Mouse (Mus musculus) heart, embryonic 14.5 days (tissue): ENCODE results near the gene Padi6. TPM values are rescaled to one million over a fixed set of nuclear protein-coding genes. Genes with fewer than 3 reads are reported as not detected.

Source experiments
- ATAC-seq: fragments of 200-750 bp; cut with Nextera tagmentation; 2 replicates; pipeline ENCODE4 v1.8.0; 2017; ENCODE audit warnings: low read depth, moderate TSS enrichment; ENCODE audit not compliant: insufficient number of reproducible peaks, insufficient read depth, low FRiP score
- H3K27ac ChIP-seq, 2 experiments: fragments of 200-500 bp in 1 of 2; fragments of 300-500 bp in 1 of 2; sonication (generic) in 1 of 2; replicated peaks in 1 of 2; 2 replicates each; pipeline ENCODE4 v1.5.1; 2012 to 2014; ENCODE audit warnings: low read depth in 2 of 2, low read length in 2 of 2, control low read depth in 1 of 2, mild to moderate bottlenecking in 1 of 2, mixed read lengths in 1 of 2; ENCODE audit not compliant: control insufficient read depth in 1 of 2, insufficient read depth in 1 of 2
- H3K27me3 ChIP-seq: fragments of 300-500 bp; sonication (generic); 2 replicates; pipeline ENCODE4 v1.6.1; 2014; ENCODE audit warnings: mild to moderate bottlenecking, low read length, control low read depth; ENCODE audit not compliant: control insufficient read depth, insufficient read depth
- H3K36me3 ChIP-seq: fragments of 300-500 bp; sonication (generic); 2 replicates; pipeline ENCODE4 v1.6.1; 2014; ENCODE audit warnings: mild to moderate bottlenecking, control low read depth, low read length, mixed read lengths; ENCODE audit not compliant: control insufficient read depth, insufficient read depth
- H3K4me1 ChIP-seq, 2 experiments: fragments of 200-500 bp in 1 of 2; fragments of 300-500 bp in 1 of 2; sonication (generic) in 1 of 2; 2 replicates each; pipeline ENCODE4 v1.6.1; 2012 to 2014; ENCODE audit warnings: low read length in 2 of 2, control low read depth in 1 of 2, mixed read lengths in 1 of 2; ENCODE audit not compliant: control insufficient read depth in 2 of 2, insufficient read depth in 2 of 2
- H3K4me2 ChIP-seq: fragments of 300-500 bp; sonication (generic); 2 replicates; pipeline ENCODE4 v1.6.1; 2014; ENCODE audit warnings: mild to moderate bottlenecking, low read length
- H3K4me3 ChIP-seq, 2 experiments: fragments of 200-500 bp in 1 of 2; fragments of 300-500 bp in 1 of 2; sonication (generic) in 1 of 2; 2 replicates each; pipeline ENCODE4 v1.5.1; 2012 to 2014; ENCODE audit warnings: low read length in 2 of 2, mild to moderate bottlenecking in 2 of 2, control low read depth in 1 of 2, low read depth in 1 of 2, moderate library complexity in 1 of 2; ENCODE audit not compliant: control insufficient read depth in 1 of 2, insufficient read depth in 1 of 2
- H3K9ac ChIP-seq: fragments of 300-500 bp; sonication (generic); 2 replicates; pipeline ENCODE4 v1.6.1; 2014; ENCODE audit warnings: mild to moderate bottlenecking, low read length
- H3K9me3 ChIP-seq: fragments of 300-500 bp; sonication (generic); 2 replicates; pipeline ENCODE4 v1.6.1; 2016; ENCODE audit warnings: low read length, control low read depth; ENCODE audit not compliant: control insufficient read depth
- WGBS: fragments of 180-500 bp; shearing (Covaris S2); extraction: QIAGEN DNeasy Blood & Tissue Kit; methylation state at CpG from one replicate; pipeline ENCODE4 v1.1.7; 2014; 5-methylcytosine and 5-hydroxymethylcytosine counted together
- microRNA-seq: library from miRNA; unstranded; fragments of <30 nt; microRNA quantifications from one replicate; pipeline ENCODE4, GENCODE M21; 2016
- polyA plus RNA-seq: library from polyadenylated mRNA; unstranded; fragments of >200 nt; fragmentation: Nextera tagmentation; extraction: Ambion mirVana; gene quantifications from 2 replicates; pipeline ENCODE4 v1.2.1, GENCODE M21; 2014

Gene Padi6
- polyA plus RNA-seq, 1 experiment from 2014 or later: not detected

DNA sequence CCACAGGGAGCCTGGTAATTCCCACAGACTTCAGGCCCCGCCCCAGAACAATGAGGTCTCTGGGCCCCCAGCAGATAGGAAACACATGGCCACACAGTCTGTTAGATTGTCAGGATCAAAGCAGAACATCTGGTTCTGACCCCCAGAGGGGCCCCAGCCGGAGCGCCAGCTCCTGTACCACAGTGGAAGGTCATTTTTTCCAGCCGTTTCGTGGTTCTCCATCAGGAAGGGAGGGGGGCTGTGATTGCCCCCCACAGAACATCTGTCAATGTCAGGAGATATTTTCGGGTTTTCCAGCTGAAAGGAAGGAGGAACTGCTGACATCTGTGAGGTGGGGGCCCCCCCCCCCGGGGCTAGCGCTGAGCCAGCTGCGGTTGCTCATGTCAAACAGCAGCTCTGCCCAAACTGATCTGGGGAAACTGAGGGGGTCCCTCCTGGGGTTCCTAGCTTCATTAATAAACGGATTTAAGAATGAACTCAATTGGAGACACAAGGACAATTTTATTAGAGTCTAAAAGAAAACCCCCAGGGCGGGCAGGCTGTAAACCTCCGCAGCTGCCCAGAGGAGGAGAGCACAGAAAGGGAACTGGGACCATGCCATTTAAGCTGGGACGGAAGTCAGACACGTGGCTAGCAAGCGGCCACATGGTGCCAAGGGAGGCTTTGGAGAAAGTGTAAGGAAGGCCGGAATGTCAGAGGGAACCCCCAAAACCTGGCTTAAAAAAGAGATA lies 58.1 kb downstream of the Padi6 start:
- Histone ChIP-seq H3K27ac (no peak overlapping the region), H3K9me3 (no peaks in the 10 kb centered on the region), H3K4me1 (peaks cover 10 to 13% of the 10 kb centered on the region in 2 experiments), H3K9ac (peak overlapping the region; percentile 40; the same call in 1 of the 2 replicates), H3K27me3 (no peaks in the 10 kb centered on the region), H3K4me3 (peak overlapping the region in 1 of 2 experiments; percentile 24; a peak in 2 of 4 replicates), H3K4me2 (peak overlapping the region; percentile 61), H3K36me3 (no peaks in the 10 kb centered on the region)
- ATAC-seq: 0 out of 2 replicates have a peak, but pooled peaks have one; percentile 45
- WGBS: 5% methylated on average over 16 of the region's 16 CpGs

- Histone ChIP-seq H3K4me1 (peaks cover 10 to 13% of the 10 kb centered on the region in 2 experiments), H3K4me3 (no peak overlapping the region), H3K9ac (0 out of 2 replicates have a peak overlapping the region, but pooled peaks have one; percentile 40), H3K9me3 (no peaks in the 10 kb centered on the region), H3K36me3 (no peaks in the 10 kb centered on the region), H3K4me2 (peak overlapping the region; percentile 61; the same call in 1 of the 2 replicates), H3K27ac (no peak overlapping the region), H3K27me3 (no peaks in the 10 kb centered on the region)
- WGBS: 32% methylated on average over 8 of the region's 8 CpGs
- ATAC-seq: no peak
These were observed 58.8 kb downstream of the Padi6 start for GRCm38 (mm10) chr4:140683608-140684007.

DNA sequence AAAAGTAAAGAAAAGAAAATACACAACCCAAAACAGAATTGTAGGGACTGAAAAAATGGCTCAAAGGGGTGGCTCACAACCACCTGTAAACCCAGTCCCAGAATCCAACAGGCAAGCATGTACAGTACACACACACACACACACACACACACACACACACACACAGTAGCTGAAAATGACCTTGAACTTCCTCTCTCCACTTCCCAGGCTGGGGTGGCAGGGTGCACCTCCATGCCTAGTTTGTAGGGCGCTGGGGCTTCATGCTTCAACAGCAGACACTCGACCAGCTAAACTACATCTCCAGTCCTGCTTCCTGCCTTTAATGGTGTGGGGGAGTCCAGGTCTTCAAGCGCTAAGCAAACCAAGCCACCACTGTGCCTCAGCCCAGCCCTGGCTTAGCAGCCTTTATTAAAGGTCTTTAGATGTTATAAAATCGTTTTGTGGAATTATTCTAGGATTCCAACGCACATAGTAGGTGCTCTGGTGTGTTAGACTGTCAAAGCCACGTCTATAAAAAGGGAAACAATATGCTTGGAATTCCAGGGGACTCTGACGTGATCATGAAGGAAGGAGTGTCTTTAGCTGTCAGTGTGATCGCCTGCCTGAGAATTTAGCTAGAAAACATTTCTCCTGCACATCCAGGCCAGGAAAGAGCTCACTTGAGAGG lies 61.6 kb downstream of the Padi6 start:
- H3K4me1 ChIP-seq: peaks cover 10 to 13% of the 10 kb centered on the region in 2 experiments
- H3K9me3 ChIP-seq: no peaks in the 10 kb centered on the region
- H3K4me2 ChIP-seq: no peak overlapping the region
- no peak overlapping the region for H3K9ac ChIP-seq
- no peak for ATAC-seq
- H3K36me3 ChIP-seq: no peaks in the 10 kb centered on the region
- WGBS: 40% methylated on average over 8 of the region's 8 CpGs
- no peak overlapping the region for H3K4me3 ChIP-seq
- no peak overlapping the region for H3K27ac ChIP-seq
- no peaks in the 10 kb centered on the region for H3K27me3 ChIP-seq

- 23% methylated on average over 18 of the region's 18 CpGs for WGBS
- no peak for ATAC-seq
- Histone ChIP-seq H3K27ac (no peak overlapping the region), H3K36me3 (no peaks in the 10 kb centered on the region), H3K4me3 (peak overlapping the region in 1 of 2 experiments; percentile 28; a peak in 1 of 4 replicates), H3K9me3 (no peaks in the 10 kb centered on the region), H3K9ac (peak overlapping the region; percentile 54; the same call in 1 of the 2 replicates), H3K4me1 (peaks cover 10 to 12% of the 10 kb centered on the region in 2 experiments), H3K27me3 (no peaks in the 10 kb centered on the region), H3K4me2 (peak overlapping the region; percentile 48)
These were observed 62.6 kb downstream of the Padi6 start for GRCm38 (mm10) chr4:140679723-140680380.

DNA sequence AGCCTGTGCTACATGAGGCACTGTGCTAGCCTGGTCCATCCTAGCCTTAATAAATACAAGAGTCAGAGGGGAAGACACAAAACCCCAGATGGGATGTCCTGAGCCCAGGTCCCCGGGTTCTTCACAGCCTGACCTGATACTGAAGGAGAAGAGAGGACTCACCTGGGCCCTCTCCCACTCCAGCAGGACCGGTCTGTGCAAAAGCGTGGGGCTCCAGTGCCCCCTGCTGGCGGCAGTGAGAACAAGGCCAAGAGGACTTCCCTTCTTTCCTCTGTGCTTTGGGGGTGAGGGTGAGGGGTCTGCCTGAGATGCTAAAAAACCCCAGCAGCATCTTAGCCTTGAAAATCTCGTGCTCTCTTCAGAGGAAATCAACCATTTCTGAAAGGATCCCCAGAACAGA lies 63.4 kb downstream of the Padi6 start:
- H3K9ac ChIP-seq: no peak overlapping the region
- H3K36me3 ChIP-seq: no peaks in the 10 kb centered on the region
- peaks cover 4 to 6% of the 10 kb centered on the region in 2 experiments for H3K4me1 ChIP-seq
- no peak overlapping the region for H3K4me3 ChIP-seq
- H3K9me3 ChIP-seq: no peaks in the 10 kb centered on the region
- H3K27ac ChIP-seq: no peak overlapping the region
- 10% methylated on average over 5 of the region's 5 CpGs for WGBS
- H3K4me2 ChIP-seq: no peak overlapping the region
- no peaks in the 10 kb centered on the region for H3K27me3 ChIP-seq
- ATAC-seq: no peak

Small RNA genes lying within 50 kb of the gene (microRNA-seq; reads per million reads assigned to microRNA genes)
- gene Gm23045 (not detected), gene Gm25951 (not detected)

Other genes with a start within 250 kb of the Padi6 start
- 14.2 and 15.9 TPM in 2 replicates for gene Arhgef10l, start 76.6 kb downstream of the Padi6 start, polyA plus RNA-seq
- gene Rcc2, start 42.1 kb downstream of the Padi6 start, polyA plus RNA-seq: 15.1 and 16.1 TPM in 2 replicates
- 1.9 and 2.1 TPM in 2 replicates for gene Padi4, start 31.6 kb upstream of the Padi6 start, polyA plus RNA-seq
- gene Padi3, start 68.0 kb upstream of the Padi6 start, polyA plus RNA-seq: not detected in 2 replicates
- 0.09 TPM in 1 of 2 replicates, not detected in the other for gene Padi1, start 103.1 kb upstream of the Padi6 start, polyA plus RNA-seq
- gene Padi2, start 163.7 kb upstream of the Padi6 start, polyA plus RNA-seq: 0.89 and 1.2 TPM in 2 replicates
- gene Sdhb, start 218.6 kb upstream of the Padi6 start, polyA plus RNA-seq: 1,003 and 1,015 TPM in 2 replicates
- gene Atp13a2, start 244.2 kb upstream of the Padi6 start, polyA plus RNA-seq: 24.7 and 27.2 TPM in 2 replicates